Mouse (Mus musculus): ENCODE data around the gene Fgfr3. TPM values are rescaled to one million over a fixed set of nuclear protein-coding genes. Genes with fewer than 3 reads are reported as not detected.

The Fgfr3 gene
- 0.43 TPM for polyA plus RNA-seq (2014; fragmentation: Illumina TruSeq; extraction: RNeasy Lipid Tissue Mini Kit (QIAGEN cat#74804))

GRCm38 (mm10) chr5:33721541-33722265 lies at the start of gene Fgfr3:
Gene Fgfr3 (plus strand): TSS chr5:33721674.

DNA sequence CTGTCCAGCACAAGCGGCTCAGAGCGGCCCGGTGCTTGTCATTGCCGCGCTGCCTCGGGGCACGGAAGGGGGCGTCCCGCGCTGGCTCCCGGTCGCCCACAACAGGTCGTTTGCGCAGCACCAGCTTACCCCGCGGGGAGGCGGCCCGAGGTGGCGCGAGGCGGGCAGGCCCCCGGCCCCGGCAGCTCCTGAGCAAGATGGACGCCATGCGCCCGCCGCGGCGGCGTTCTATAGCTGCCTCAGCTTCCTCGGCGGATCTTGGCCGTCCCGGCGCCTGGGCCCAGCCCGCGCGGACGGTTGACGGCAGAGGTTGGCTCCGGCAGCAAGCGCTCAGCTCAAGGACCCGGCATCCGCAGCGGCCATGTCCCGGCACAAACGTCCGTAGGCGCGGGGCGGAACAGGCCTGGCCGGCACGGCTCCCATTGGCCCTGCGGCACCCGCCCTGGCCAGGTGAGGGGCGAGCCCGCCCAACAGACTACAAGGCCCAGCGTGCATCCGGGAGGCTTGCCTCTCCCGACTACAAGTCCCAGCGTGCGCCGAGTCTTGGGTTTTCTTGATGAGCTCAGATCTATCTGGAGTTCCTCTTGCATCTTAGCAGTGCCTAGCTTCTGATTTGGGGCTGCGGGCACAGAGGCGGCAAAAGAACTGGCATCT lies 61.0 kb downstream of the Fgfr3 start, which contains the start of gene Letm1:
TSS of gene Letm1 (minus strand) at position 473 of the 654 bp plus-strand sequence.

Other genes starting within 250 kb of the Fgfr3 start
- 13.2 TPM for gene Fam53a, start 92.0 kb upstream of the Fgfr3 start, polyA plus RNA-seq (2014; fragmentation: Illumina TruSeq; extraction: RNeasy Lipid Tissue Mini Kit (QIAGEN cat#74804))
- gene Gm9903, start 91.7 kb upstream of the Fgfr3 start, polyA plus RNA-seq (2014; fragmentation: Illumina TruSeq; extraction: RNeasy Lipid Tissue Mini Kit (QIAGEN cat#74804)) = not detected
- gene Slbp, start 69.1 kb upstream of the Fgfr3 start, polyA plus RNA-seq (2014; fragmentation: Illumina TruSeq; extraction: RNeasy Lipid Tissue Mini Kit (QIAGEN cat#74804)) = 202 TPM
- gene Tacc3, start 63.5 kb upstream of the Fgfr3 start, polyA plus RNA-seq (2014; fragmentation: Illumina TruSeq; extraction: RNeasy Lipid Tissue Mini Kit (QIAGEN cat#74804)) = 150 TPM
- gene Tmem129, start 63.3 kb upstream of the Fgfr3 start, polyA plus RNA-seq (2014; fragmentation: Illumina TruSeq; extraction: RNeasy Lipid Tissue Mini Kit (QIAGEN cat#74804)) = 12.6 TPM
- 7.2 TPM for gene Letm1, start 61.1 kb downstream of the Fgfr3 start, polyA plus RNA-seq (2014; fragmentation: Illumina TruSeq; extraction: RNeasy Lipid Tissue Mini Kit (QIAGEN cat#74804))
- gene Nsd2, start 99.1 kb downstream of the Fgfr3 start, polyA plus RNA-seq (2014; fragmentation: Illumina TruSeq; extraction: RNeasy Lipid Tissue Mini Kit (QIAGEN cat#74804)) = 171 TPM
- 5.2 TPM for gene Nelfa, start 214.7 kb downstream of the Fgfr3 start, polyA plus RNA-seq (2014; fragmentation: Illumina TruSeq; extraction: RNeasy Lipid Tissue Mini Kit (QIAGEN cat#74804))